Mouse (Mus musculus) hindbrain, embryonic 13.5 days (tissue): ENCODE results near the gene Gpx2. TPM values are rescaled to one million over a fixed set of nuclear protein-coding genes. Genes with fewer than 3 reads are reported as not detected.
A peak's percentile ranks its signal among the peaks of the same experiment; 100 is the strongest.

Source experiments
- ATAC-seq: fragments of 200-750 bp; cut with Nextera tagmentation; 2 replicates; pipeline ENCODE4 v1.8.0; 2017; ENCODE audit warnings: moderate TSS enrichment; ENCODE audit not compliant: low FRiP score
- H3K27ac ChIP-seq: fragments of 300-500 bp; sonication (generic); 2 replicates; pipeline ENCODE4 v1.5.1; 2015; ENCODE audit warnings: inconsistent platforms, mild to moderate bottlenecking, moderate library complexity
- H3K27me3 ChIP-seq: fragments of 300-500 bp; sonication (generic); 2 replicates; pipeline ENCODE4 v1.6.1; 2015; ENCODE audit warnings: mild to moderate bottlenecking, inconsistent platforms
- H3K36me3 ChIP-seq: fragments of 300-500 bp; sonication (generic); 2 replicates; pipeline ENCODE4 v1.6.1; 2015; ENCODE audit warnings: mild to moderate bottlenecking, inconsistent platforms
- H3K4me1 ChIP-seq: fragments of 300-500 bp; sonication (generic); replicated peaks from 2 replicates; pipeline ENCODE4 v1.6.1; 2015; ENCODE audit warnings: inconsistent platforms
- H3K4me2 ChIP-seq: fragments of 300-500 bp; sonication (generic); 2 replicates; pipeline ENCODE4 v1.6.1; 2015; ENCODE audit warnings: inconsistent platforms, mild to moderate bottlenecking, moderate library complexity
- H3K4me3 ChIP-seq: fragments of 300-500 bp; sonication (generic); 2 replicates; pipeline ENCODE4 v1.5.1; 2015; ENCODE audit warnings: mild to moderate bottlenecking, inconsistent platforms
- H3K9ac ChIP-seq: fragments of 300-500 bp; sonication (generic); 2 replicates; pipeline ENCODE4 v1.6.1; 2015; ENCODE audit warnings: mild to moderate bottlenecking, inconsistent platforms
- H3K9me3 ChIP-seq: fragments of 300-500 bp; sonication (generic); 2 replicates; pipeline ENCODE4 v1.6.1; 2016; ENCODE audit warnings: inconsistent platforms
- WGBS: fragments of 180-500 bp; shearing (Covaris S2); methylation state at CpG from one replicate; pipeline ENCODE4 v1.1.7; 2015; 5-methylcytosine and 5-hydroxymethylcytosine counted together
- polyA plus RNA-seq: library from polyadenylated mRNA; unstranded; fragments of >200 nt; fragmentation: Nextera tagmentation; extraction: Ambion mirVana; gene quantifications from 2 replicates; pipeline ENCODE4 v1.2.1, GENCODE M21; 2015

Gene Gpx2
- polyA plus RNA-seq: 0.21 TPM in 1 of 2 replicates, not detected in the other

DNA sequence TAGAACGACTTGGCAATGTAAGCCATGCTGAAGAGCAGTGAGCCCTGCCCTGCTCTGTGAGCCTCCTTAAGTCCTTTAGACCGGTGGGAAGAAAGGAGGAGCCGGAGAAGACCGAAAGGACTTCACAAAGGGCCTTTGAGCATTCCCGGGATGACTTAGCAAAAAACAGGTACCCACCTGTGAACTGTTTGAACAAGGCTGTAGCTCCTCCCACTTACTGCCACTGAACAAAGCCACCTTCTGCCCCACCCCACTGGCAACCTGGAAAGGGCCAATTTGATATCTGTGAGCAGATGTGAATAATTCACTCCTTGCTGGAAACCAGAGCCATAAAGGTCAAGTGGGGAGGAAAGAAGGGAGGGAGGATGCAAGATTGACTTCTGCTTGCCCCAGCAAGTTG lies at the start of gene Gpx2:
Gene Gpx2 (minus strand): TSS at position 205 of the 400 bp plus-strand sequence.
- 75% methylated on average over 5 of the region's 5 CpGs for WGBS
- H3K36me3 ChIP-seq: peaks cover 10% of the 10 kb centered on the region; the same call in 1 of the 2 replicates
- H3K9ac ChIP-seq: no peak within 1 kb of the TSS
- H3K27ac ChIP-seq: no peak within 1 kb of the TSS
- no peaks in the 10 kb centered on the region for H3K9me3 ChIP-seq
- H3K4me2 ChIP-seq: no peak within 1 kb of the TSS
- no peak for ATAC-seq
- H3K4me3 ChIP-seq: no peak within 1 kb of the TSS
- no peaks in the 10 kb centered on the region for H3K27me3 ChIP-seq
- H3K4me1 ChIP-seq: no peaks in the 10 kb centered on the region

GRCm38 (mm10) chr12:76844346-76845061 lies 49.1 kb upstream of the Gpx2 start:
- 90% methylated on average over 15 of the region's 15 CpGs for WGBS
- H3K4me1 ChIP-seq: no peaks in the 10 kb centered on the region
- no peak overlapping the region for H3K9ac ChIP-seq
- ATAC-seq: no peak
- no peaks in the 10 kb centered on the region for H3K9me3 ChIP-seq
- no peaks in the 10 kb centered on the region for H3K27me3 ChIP-seq
- no peak overlapping the region for H3K27ac ChIP-seq
- H3K4me3 ChIP-seq: no peak overlapping the region
- H3K4me2 ChIP-seq: no peak overlapping the region
- peaks cover 2% of the 10 kb centered on the region; the same call in 1 of the 2 replicates for H3K36me3 ChIP-seq

GRCm38 (mm10) chr12:76840081-76840480 lies 44.7 kb upstream of the Gpx2 start:
- H3K9ac ChIP-seq: no peak overlapping the region
- H3K4me1 ChIP-seq: peaks cover 12% of the 10 kb centered on the region
- no peak overlapping the region for H3K27ac ChIP-seq
- H3K4me2 ChIP-seq: no peak overlapping the region
- 0 out of 2 replicates have a peak, but pooled peaks cover 5% of the 10 kb centered on the region for H3K27me3 ChIP-seq
- peaks cover 2% of the 10 kb centered on the region; the same call in 1 of the 2 replicates for H3K36me3 ChIP-seq
- WGBS: 86% methylated on average over 6 of the region's 6 CpGs
- H3K4me3 ChIP-seq: no peak overlapping the region
- no peak for ATAC-seq
- H3K9me3 ChIP-seq: no peaks in the 10 kb centered on the region

DNA sequence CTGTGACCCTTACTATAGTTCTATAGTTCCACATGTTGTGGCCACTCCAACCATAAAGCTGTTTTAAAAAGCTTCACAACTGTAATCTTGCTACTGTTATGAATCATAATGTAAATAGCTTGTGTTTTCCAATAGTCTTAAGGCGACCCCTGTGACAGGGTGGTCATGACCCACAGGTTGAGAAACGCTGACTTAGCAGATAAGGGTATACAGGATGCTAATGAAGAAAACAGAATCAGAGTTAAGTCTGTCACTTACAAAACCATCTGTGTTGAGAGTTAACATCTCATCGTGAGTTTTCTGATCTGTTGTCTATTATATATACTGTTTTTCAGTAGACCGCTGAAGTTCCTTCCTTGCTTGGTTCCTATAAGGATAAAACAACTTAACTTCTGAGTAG lies 43.9 kb upstream of the Gpx2 start:
- Histone ChIP-seq H3K4me1 (peaks cover 12% of the 10 kb centered on the region), H3K9me3 (no peaks in the 10 kb centered on the region), H3K36me3 (peaks cover 2% of the 10 kb centered on the region; the same call in 1 of the 2 replicates), H3K9ac (no peak overlapping the region), H3K4me3 (no peak overlapping the region), H3K27me3 (0 out of 2 replicates have a peak, but pooled peaks cover 5% of the 10 kb centered on the region), H3K27ac (no peak overlapping the region), H3K4me2 (no peak overlapping the region)
- ATAC-seq: no peak
- WGBS: 95% methylated on average over 4 of the region's 4 CpGs

GRCm38 (mm10) chr12:76837844-76838650 lies 42.7 kb upstream of the Gpx2 start:
- peaks cover 2% of the 10 kb centered on the region; the same call in 1 of the 2 replicates for H3K36me3 ChIP-seq
- ATAC-seq: no peak
- H3K9me3 ChIP-seq: no peaks in the 10 kb centered on the region
- peak overlapping the region; percentile 85 for H3K27ac ChIP-seq
- H3K4me3 ChIP-seq: peak overlapping the region; percentile 62
- peak overlapping the region; percentile 70 for H3K4me2 ChIP-seq
- 13% methylated on average over 21 of the region's 21 CpGs for WGBS
- peaks cover 12% of the 10 kb centered on the region for H3K4me1 ChIP-seq
- peak overlapping the region; percentile 79 for H3K9ac ChIP-seq
- peaks cover 11% of the 10 kb centered on the region; the same call in 1 of the 2 replicates for H3K27me3 ChIP-seq

DNA sequence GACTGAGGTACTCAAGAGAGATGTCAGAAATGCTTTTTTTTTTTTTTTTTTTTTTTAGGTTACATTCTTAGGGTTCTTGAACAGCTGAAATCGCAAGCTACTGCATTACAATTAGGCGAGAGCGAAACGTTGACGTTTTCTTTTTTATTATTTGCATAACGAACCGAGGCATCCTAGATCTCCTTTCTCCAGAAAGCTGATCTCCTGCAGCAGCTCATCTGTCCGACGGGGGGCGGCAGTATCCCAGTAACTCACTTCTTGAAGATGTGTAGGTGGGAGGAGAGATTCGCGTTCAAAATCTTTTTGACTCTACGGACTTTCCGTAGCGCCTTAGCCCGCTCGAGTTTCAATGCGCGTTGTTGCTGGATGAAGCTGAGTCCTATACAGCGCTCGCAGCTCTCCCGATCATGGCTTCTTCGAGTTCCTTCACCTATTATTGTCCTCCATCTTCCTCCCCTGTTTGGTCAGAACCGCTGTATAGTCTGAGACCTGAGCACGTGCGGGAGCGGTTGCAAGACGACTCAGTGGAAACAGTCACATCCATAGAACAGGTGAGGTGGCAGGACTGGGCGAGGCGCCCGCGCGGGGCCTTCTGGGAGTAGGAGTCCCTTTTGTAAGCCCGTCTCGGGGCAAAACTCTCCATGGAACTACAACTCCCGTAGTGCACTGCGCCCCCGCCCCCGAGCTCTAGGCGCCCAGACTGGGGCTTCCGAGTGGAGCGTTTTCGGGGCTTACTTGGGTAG lies 41.9 kb upstream of the Gpx2 start:
- peak overlapping the region; percentile 62 for H3K4me3 ChIP-seq
- H3K36me3 ChIP-seq: peaks cover 2% of the 10 kb centered on the region; the same call in 1 of the 2 replicates
- ATAC-seq: peak; percentile 99
- H3K4me2 ChIP-seq: peak overlapping the region; percentile 70
- H3K4me1 ChIP-seq: peaks cover 12% of the 10 kb centered on the region
- peak overlapping the region; percentile 85 for H3K27ac ChIP-seq
- peaks cover 11% of the 10 kb centered on the region; the same call in 1 of the 2 replicates for H3K27me3 ChIP-seq
- no peaks in the 10 kb centered on the region for H3K9me3 ChIP-seq
- H3K9ac ChIP-seq: peak overlapping the region; percentile 79
- WGBS: under 1% methylated on average over 43 of the region's 43 CpGs

GRCm38 (mm10) chr12:76832704-76833103 lies 37.4 kb upstream of the Gpx2 start:
- Histone ChIP-seq H3K4me3 (no peak overlapping the region), H3K4me2 (no peak overlapping the region), H3K36me3 (no peaks in the 10 kb centered on the region), H3K9ac (no peak overlapping the region), H3K4me1 (no peaks in the 10 kb centered on the region), H3K27ac (no peak overlapping the region), H3K9me3 (no peaks in the 10 kb centered on the region), H3K27me3 (peaks cover 11% of the 10 kb centered on the region; the same call in 1 of the 2 replicates)
- 10% methylated on average over 3 of the region's 3 CpGs for WGBS
- ATAC-seq: no peak

GRCm38 (mm10) chr12:76825283-76825682 lies 29.9 kb upstream of the Gpx2 start:
- WGBS: 59% methylated on average over 4 of the region's 4 CpGs

DNA sequence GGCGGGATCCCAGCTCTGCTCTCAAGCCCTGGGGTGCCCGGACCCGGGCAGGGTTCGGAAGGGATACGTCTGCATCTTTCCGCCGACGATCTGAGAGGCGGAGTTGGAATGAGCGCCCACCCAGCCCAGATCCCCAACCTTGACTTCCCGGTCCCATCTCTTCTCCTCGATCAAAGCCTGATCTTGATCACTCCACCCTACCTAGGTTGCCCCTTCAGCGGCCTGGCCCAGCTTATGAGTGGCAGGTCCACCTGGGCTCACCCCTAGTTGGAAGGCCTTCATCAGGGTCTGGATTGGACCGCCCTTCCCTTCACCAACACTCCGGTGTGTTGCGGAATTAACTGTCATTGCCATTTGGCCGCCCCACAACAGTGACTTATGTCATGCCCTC lies 27.3 kb upstream of the Gpx2 start, which contains the start of gene Rab15:
Gene Rab15 (minus strand): TSS at position 258 of the 391 bp plus-strand sequence.
- H3K9ac ChIP-seq: peak within 1 kb of the TSS; percentile 93
- H3K4me2 ChIP-seq: peak within 1 kb of the TSS; percentile 72
- H3K9me3 ChIP-seq: no peaks in the 10 kb centered on the region
- peaks cover 44% of the 10 kb centered on the region for H3K4me1 ChIP-seq
- peak within 1 kb of the TSS; percentile 90 for H3K27ac ChIP-seq
- H3K36me3 ChIP-seq: no peaks in the 10 kb centered on the region
- H3K27me3 ChIP-seq: peaks cover 30% of the 10 kb centered on the region
- WGBS: 3% methylated on average over 16 of the region's 17 CpGs
- peak within 1 kb of the TSS; percentile 72 for H3K4me3 ChIP-seq
- ATAC-seq: no peak; the same call in none of the 2 replicates

More at GRCm38 (mm10) chr12:76825283-76825682, 29.9 kb upstream of the Gpx2 start:
- Histone ChIP-seq H3K9ac (no peak overlapping the region), H3K4me1 (peaks cover 20% of the 10 kb centered on the region), H3K9me3 (no peaks in the 10 kb centered on the region), H3K36me3 (no peaks in the 10 kb centered on the region), H3K27me3 (peaks cover 26% of the 10 kb centered on the region), H3K27ac (no peak overlapping the region), H3K4me3 (no peak overlapping the region), H3K4me2 (no peak overlapping the region)
- no peak for ATAC-seq

DNA sequence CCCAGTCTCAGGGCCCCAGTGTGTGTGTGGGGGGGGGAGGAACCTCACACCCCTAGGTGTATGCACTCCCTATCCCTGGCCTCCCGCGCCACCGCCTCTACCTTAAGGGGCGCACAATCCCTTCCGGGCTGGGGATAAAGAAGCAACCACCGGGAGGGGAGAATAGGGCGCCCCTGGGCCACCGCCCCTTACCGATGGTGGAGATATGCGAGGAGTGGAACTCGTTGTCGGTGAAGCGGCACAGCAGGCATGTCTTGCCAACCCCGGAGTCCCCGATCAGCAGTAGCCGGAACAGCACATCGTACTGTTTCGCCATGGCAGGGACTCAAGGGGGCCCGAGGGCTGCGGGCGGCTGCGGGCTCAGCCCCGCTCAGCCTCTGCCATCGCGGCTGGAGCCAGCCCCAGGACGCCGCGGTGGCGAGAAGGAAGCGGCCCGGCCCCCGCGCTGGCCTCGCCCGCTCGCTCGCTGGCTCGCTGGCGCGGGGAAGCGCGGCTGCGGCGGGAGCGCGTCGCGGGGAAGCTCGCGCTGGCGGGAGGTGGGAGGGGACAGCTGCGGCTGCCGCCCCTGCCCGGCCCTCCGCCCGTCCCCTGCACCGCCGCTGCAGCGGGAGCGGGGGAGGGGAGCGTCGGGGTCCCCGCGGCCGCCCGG lies 26.8 kb upstream of the Gpx2 start:
- ATAC-seq: peak; percentile 76
- WGBS: under 1% methylated on average over 57 of the region's 66 CpGs
- H3K4me1 ChIP-seq: peaks cover 49% of the 10 kb centered on the region
- H3K4me3 ChIP-seq: peak overlapping the region; percentile 72
- peaks cover 30% of the 10 kb centered on the region for H3K27me3 ChIP-seq
- H3K9me3 ChIP-seq: no peaks in the 10 kb centered on the region
- H3K4me2 ChIP-seq: peak overlapping the region; percentile 72
- H3K36me3 ChIP-seq: no peaks in the 10 kb centered on the region
- peak overlapping the region; percentile 90 for H3K27ac ChIP-seq
- peak overlapping the region; percentile 93 for H3K9ac ChIP-seq

- Histone ChIP-seq H3K4me3 (peak overlapping the region; percentile 72), H3K4me2 (peak overlapping the region; percentile 72), H3K27me3 (peaks cover 30% of the 10 kb centered on the region), H3K9me3 (no peaks in the 10 kb centered on the region), H3K27ac (no peak overlapping the region; the same call in 1 of the 2 replicates), H3K9ac (peak overlapping the region; percentile 93), H3K4me1 (peaks cover 52% of the 10 kb centered on the region), H3K36me3 (no peaks in the 10 kb centered on the region)
- no peak for ATAC-seq
- WGBS: 55% methylated on average over 4 of the region's 4 CpGs
Observed at GRCm38 (mm10) chr12:76820615-76821014, 25.3 kb upstream of the Gpx2 start.
